Mouse (Mus musculus) gonadal fat pad, adult 2 months (tissue): ENCODE results near the gene Atp6v0e2. TPM values are rescaled to one million over a fixed set of nuclear protein-coding genes. Genes with fewer than 3 reads are reported as not detected.

ENCODE experiments used
- DNase-seq: peaks from one replicate; pipeline ENCODE4 v3.0.0-alpha.2; 2012; ENCODE audit warnings: low read depth
- polyA plus RNA-seq: library from polyadenylated mRNA; depleted of rRNA; stranded (reverse); fragments of >200 nt; gene quantifications from 2 replicates; pipeline ENCODE4 v1.2.3, GENCODE M21; 2012

The Atp6v0e2 gene
- polyA plus RNA-seq, 1 experiment: 83.1 TPM

GRCm38 (mm10) chr6:48539860-48540259 is 2.4 kb downstream of the Atp6v0e2 start:
- no peak for DNase-seq

GRCm38 (mm10) chr6:48540721-48541120 is 3.3 kb downstream of the Atp6v0e2 start:
- DNase-seq: no peak

GRCm38 (mm10) chr6:48541560-48542450 is 4.4 kb downstream of the Atp6v0e2 start:
- DNase-seq: no peak

- DNase-seq: no peak
Observed at GRCm38 (mm10) chr6:48542631-48543030, 5.2 kb downstream of the Atp6v0e2 start.

- DNase-seq: no peak
Observed at GRCm38 (mm10) chr6:48545251-48545650, 7.8 kb downstream of the Atp6v0e2 start.

- no peak for DNase-seq
Observed at GRCm38 (mm10) chr6:48546271-48546670, 8.9 kb downstream of the Atp6v0e2 start.

GRCm38 (mm10) chr6:48546858-48547257 is 9.4 kb downstream of the Atp6v0e2 start:
- DNase-seq: no peak

- DNase-seq: no peak
Observed at GRCm38 (mm10) chr6:48548314-48548713, 10.9 kb downstream of the Atp6v0e2 start.

- DNase-seq: no peak
Observed at GRCm38 (mm10) chr6:48552918-48553317, 15.5 kb downstream of the Atp6v0e2 start.

- DNase-seq: no peak
Observed at GRCm38 (mm10) chr6:48553819-48554218, 16.4 kb downstream of the Atp6v0e2 start.

- no peak for DNase-seq
Observed at GRCm38 (mm10) chr6:48554280-48555103, 17.1 kb downstream of the Atp6v0e2 start, which contains the start of gene Lrrc61. Gene Lrrc61 (plus strand): TSS chr6:48554796.

GRCm38 (mm10) chr6:48555104-48555890 is 17.9 kb downstream of the Atp6v0e2 start:
- no peak for DNase-seq

- no peak for DNase-seq
Observed at GRCm38 (mm10) chr6:48555956-48556355, 18.5 kb downstream of the Atp6v0e2 start.

GRCm38 (mm10) chr6:48565693-48566310 is 28.4 kb downstream of the Atp6v0e2 start:
- DNase-seq: no peak

GRCm38 (mm10) chr6:48566312-48566711 is 28.9 kb downstream of the Atp6v0e2 start:
- no peak for DNase-seq

- no peak for DNase-seq
Observed at GRCm38 (mm10) chr6:48568036-48568984, 30.9 kb downstream of the Atp6v0e2 start.

- DNase-seq: no peak
Observed at GRCm38 (mm10) chr6:48569065-48569807, 31.8 kb downstream of the Atp6v0e2 start.

GRCm38 (mm10) chr6:48572014-48572413 is 34.6 kb downstream of the Atp6v0e2 start:
- no peak for DNase-seq

- no peak for DNase-seq
Observed at GRCm38 (mm10) chr6:48572572-48573061, 35.2 kb downstream of the Atp6v0e2 start, which contains the start of gene Rarres2. Gene Rarres2 (minus strand): TSS chr6:48572789.
